Mouse (Mus musculus): ENCODE measurements around the gene Uqcc3.
"Not testable (repeated sequence)": the region's sequence is repeated elsewhere in the genome, so short reads cannot be mapped to it uniquely, and the experiment has no call there.

The Uqcc3 gene

GRCm38 (mm10) chr19:8895397-8895960 is 14.8 kb upstream of the Uqcc3 start:
- no peak for DNase-seq (ENCODE audit: low spot score in 2 of 2)

GRCm38 (mm10) chr19:8892829-8893766 is 12.4 kb upstream of the Uqcc3 start, which contains the start of gene Ints5:
Ints5 (plus strand) TSS chr19:8893005.
- peak in 1 of 2 experiments; percentile 80 for DNase-seq (ENCODE audit: low spot score in 2 of 2)

- DNase-seq (ENCODE audit: low spot score in 2 of 2) = peak; percentile 80 to 94
Observed at GRCm38 (mm10) chr19:8888511-8889385, 8.0 kb upstream of the Uqcc3 start, which contains the start of the genes 1810009A15Rik and Gm49416. 1810009A15Rik (plus strand) TSS chr19:8888853. Gm49416 (plus strand) TSS chr19:8888926.

- no peak for DNase-seq (ENCODE audit: low spot score in 2 of 2)
Observed at GRCm38 (mm10) chr19:8887585-8888463, 7.1 kb upstream of the Uqcc3 start.

GRCm38 (mm10) chr19:8886916-8887584 is 6.3 kb upstream of the Uqcc3 start:
- no peak for DNase-seq (ENCODE audit: low spot score in 2 of 2)

GRCm38 (mm10) chr19:8883616-8884015 is 2.9 kb upstream of the Uqcc3 start, which contains the start of the genes Lbhd1 and Gm49403:
Lbhd1 (plus strand) TSS chr19:8883732.
Gm49403 (plus strand) TSS chr19:8883930.
- no peak for DNase-seq (ENCODE audit: low spot score in 2 of 2)

- no peak for DNase-seq (ENCODE audit: low spot score in 2 of 2)
Observed at GRCm38 (mm10) chr19:8881034-8881392, 290 bp upstream of the Uqcc3 start.

GRCm38 (mm10) chr19:8875031-8875430 is 5.7 kb downstream of the Uqcc3 start:
- DNase-seq (ENCODE audit: low spot score in 2 of 2) = no peak

- DNase-seq (ENCODE audit: low spot score in 2 of 2) = no peak
Observed at GRCm38 (mm10) chr19:8872266-8872840, 8.4 kb downstream of the Uqcc3 start.

GRCm38 (mm10) chr19:8871267-8872186 is 9.2 kb downstream of the Uqcc3 start, which contains the start of gene Ubxn1:
Ubxn1 (plus strand) TSS chr19:8871496.
- DNase-seq (ENCODE audit: low spot score in 2 of 2) = peak; percentile 97 to 99

GRCm38 (mm10) chr19:8870838-8871237 is 9.9 kb downstream of the Uqcc3 start:
- no peak for DNase-seq (ENCODE audit: low spot score in 2 of 2)

- not testable (repeated sequence) for DNase-seq (ENCODE audit: low spot score in 2 of 2)
Observed at GRCm38 (mm10) chr19:8870381-8870780, 10.3 kb downstream of the Uqcc3 start.

- DNase-seq (ENCODE audit: low spot score in 2 of 2) = no peak
Observed at GRCm38 (mm10) chr19:8864265-8864664, 16.5 kb downstream of the Uqcc3 start.

GRCm38 (mm10) chr19:8859018-8859417 is 21.7 kb downstream of the Uqcc3 start:
- DNase-seq (ENCODE audit: low spot score in 2 of 2) = no peak

- no peak for DNase-seq (ENCODE audit: low spot score in 2 of 2)
Observed at GRCm38 (mm10) chr19:8857689-8858088, 23.0 kb downstream of the Uqcc3 start.

GRCm38 (mm10) chr19:8853117-8853516 is 27.6 kb downstream of the Uqcc3 start:
- no peak for DNase-seq (ENCODE audit: low spot score in 2 of 2)

GRCm38 (mm10) chr19:8852236-8852928 is 28.3 kb downstream of the Uqcc3 start:
- DNase-seq (ENCODE audit: low spot score in 2 of 2) = no peak

GRCm38 (mm10) chr19:8851639-8852038 is 29.1 kb downstream of the Uqcc3 start:
- DNase-seq (ENCODE audit: low spot score in 2 of 2) = no peak
